Mouse (Mus musculus) neural tube, embryonic 14.5 days (tissue): ENCODE measurements at regions not wholly inside any gene's neighbourhood (a gene's known extent, or its start where the extent isn't known, plus 50 kb on each side); places are given as distances from the start of the nearest gene placed in this dataset.

ENCODE experiments used
- ATAC-seq: fragments of 200-750 bp; cut with Nextera tagmentation; 2 replicates; pipeline ENCODE4 v1.8.0; 2017; ENCODE audit warnings: low read depth, mild to moderate bottlenecking, moderate TSS enrichment, moderate library complexity
- H3K27ac ChIP-seq: fragments of 300-500 bp; sonication (generic); 2 replicates; pipeline ENCODE4 v1.5.1; 2014; ENCODE audit warnings: low read depth, mild to moderate bottlenecking, control low read depth, low read length, moderate library complexity, mixed read lengths
- H3K27me3 ChIP-seq: fragments of 300-500 bp; sonication (generic); 2 replicates; pipeline ENCODE4 v1.6.1; 2014; ENCODE audit warnings: low read length; ENCODE audit not compliant: control insufficient read depth, insufficient read depth
- H3K36me3 ChIP-seq: fragments of 300-500 bp; sonication (generic); 2 replicates; pipeline ENCODE4 v1.6.1; 2014; ENCODE audit warnings: low read length, mixed read lengths; ENCODE audit not compliant: control insufficient read depth, insufficient read depth
- H3K4me1 ChIP-seq: fragments of 300-500 bp; sonication (generic); 2 replicates; pipeline ENCODE4 v1.6.1; 2014; ENCODE audit warnings: low read length; ENCODE audit not compliant: control insufficient read depth, insufficient read depth
- H3K4me2 ChIP-seq: fragments of 300-500 bp; sonication (generic); 2 replicates; pipeline ENCODE4 v1.6.1; 2014; ENCODE audit warnings: mild to moderate bottlenecking, low read depth, low read length, control low read depth
- H3K4me3 ChIP-seq: fragments of 300-500 bp; sonication (generic); 2 replicates; pipeline ENCODE4 v1.5.1; 2014; ENCODE audit warnings: low read depth, low read length, control low read depth, mixed read lengths
- H3K9ac ChIP-seq: fragments of 300-500 bp; sonication (generic); replicated peaks from 2 replicates; pipeline ENCODE4 v1.6.1; 2014; ENCODE audit warnings: low read depth, mild to moderate bottlenecking, control low read depth, low read length, mixed read lengths
- H3K9me3 ChIP-seq: fragments of 300-500 bp; sonication (generic); 2 replicates; pipeline ENCODE4 v1.6.1; 2016; ENCODE audit warnings: low read length; ENCODE audit not compliant: control insufficient read depth
- WGBS: fragments of 180-500 bp; shearing (Covaris S2); extraction: QIAGEN DNeasy Blood & Tissue Kit; methylation state at CpG from one replicate; pipeline ENCODE4 v1.1.7; 2014; 5-methylcytosine and 5-hydroxymethylcytosine counted together

GRCm38 (mm10) chr2:71694758-71695310 is 50.6 kb upstream of the Itga6 start:
- H3K27me3 ChIP-seq: no peaks in the 10 kb centered on the region
- no peak overlapping the region for H3K9ac ChIP-seq
- H3K27ac ChIP-seq: no peak overlapping the region
- no peaks in the 10 kb centered on the region for H3K36me3 ChIP-seq
- H3K4me1 ChIP-seq: peaks cover 6% of the 10 kb centered on the region; the same call in 1 of the 2 replicates
- H3K9me3 ChIP-seq: no peaks in the 10 kb centered on the region
- ATAC-seq: no peak; the same call in 1 of the 2 replicates
- H3K4me2 ChIP-seq: no peak overlapping the region
- 70% methylated on average over 6 of the region's 6 CpGs for WGBS
- H3K4me3 ChIP-seq: no peak overlapping the region
